Mouse (Mus musculus): ENCODE measurements around the gene Aph1a.
A peak's percentile ranks its signal among the peaks of the same experiment; 100 is the strongest.
"Not testable (repeated sequence)": the region's sequence is repeated elsewhere in the genome, so short reads cannot be mapped to it uniquely, and the experiment has no call there.

Gene Aph1a

GRCm38 (mm10) chr3:95889664-95890063, 4.1 kb upstream of the Aph1a start:
- DNase-seq, result no peak

GRCm38 (mm10) chr3:95891211-95892065, 2.3 kb upstream of the Aph1a start, which contains the start of gene BC028528:
Gene BC028528, minus strand, starts transcription at chr3:95892005.
- peak; percentile 60 to 64 for DNase-seq

DNA sequence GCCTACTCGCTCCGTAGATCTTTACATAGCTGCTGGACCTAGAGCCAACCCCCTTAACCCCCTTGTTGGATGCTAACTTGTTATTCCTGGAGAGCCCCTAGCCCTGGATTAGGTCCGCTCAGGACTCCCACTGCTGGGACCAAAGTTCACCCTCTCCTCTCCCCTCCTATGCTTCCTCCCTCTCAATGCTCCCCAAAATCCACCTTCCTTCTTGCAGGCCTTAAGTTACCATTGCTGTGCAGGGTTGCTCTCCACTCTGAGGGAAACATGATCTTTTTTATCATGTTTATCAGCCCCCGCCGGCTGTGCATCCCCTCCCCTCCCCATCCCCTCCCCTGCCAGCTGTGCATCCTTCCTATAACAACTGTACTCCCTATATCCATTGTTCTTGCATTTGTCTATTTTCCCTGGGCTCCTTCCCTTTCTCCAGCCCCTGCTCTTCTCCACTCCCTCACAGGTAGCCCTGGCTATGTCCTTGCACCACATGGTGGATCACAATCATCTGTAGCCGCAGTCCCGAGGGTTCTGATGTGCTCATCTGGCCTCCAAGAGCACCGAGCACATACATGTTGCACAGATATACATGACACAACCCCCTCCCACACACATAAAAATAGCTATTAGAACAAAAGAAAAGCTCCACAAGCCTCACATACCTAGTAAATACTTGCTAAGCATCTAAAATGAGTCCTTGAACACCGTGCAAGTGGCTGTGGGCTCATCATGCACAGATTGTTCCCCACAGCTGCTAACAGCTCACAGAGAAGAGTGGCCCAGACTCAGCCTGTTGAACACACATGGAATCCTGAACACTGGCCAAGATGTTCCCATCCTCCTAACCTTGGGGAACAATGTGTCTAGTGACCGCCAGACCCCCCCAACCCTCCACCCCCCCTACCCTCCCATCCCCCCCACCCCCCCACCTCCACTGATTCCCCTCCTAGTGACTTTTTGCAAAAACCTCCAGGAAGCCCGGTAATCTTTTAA, 1.4 kb upstream of the Aph1a start:
- no peak for DNase-seq

GRCm38 (mm10) chr3:95893126-95893525, 643 bp upstream of the Aph1a start:
- no peak for DNase-seq

DNA sequence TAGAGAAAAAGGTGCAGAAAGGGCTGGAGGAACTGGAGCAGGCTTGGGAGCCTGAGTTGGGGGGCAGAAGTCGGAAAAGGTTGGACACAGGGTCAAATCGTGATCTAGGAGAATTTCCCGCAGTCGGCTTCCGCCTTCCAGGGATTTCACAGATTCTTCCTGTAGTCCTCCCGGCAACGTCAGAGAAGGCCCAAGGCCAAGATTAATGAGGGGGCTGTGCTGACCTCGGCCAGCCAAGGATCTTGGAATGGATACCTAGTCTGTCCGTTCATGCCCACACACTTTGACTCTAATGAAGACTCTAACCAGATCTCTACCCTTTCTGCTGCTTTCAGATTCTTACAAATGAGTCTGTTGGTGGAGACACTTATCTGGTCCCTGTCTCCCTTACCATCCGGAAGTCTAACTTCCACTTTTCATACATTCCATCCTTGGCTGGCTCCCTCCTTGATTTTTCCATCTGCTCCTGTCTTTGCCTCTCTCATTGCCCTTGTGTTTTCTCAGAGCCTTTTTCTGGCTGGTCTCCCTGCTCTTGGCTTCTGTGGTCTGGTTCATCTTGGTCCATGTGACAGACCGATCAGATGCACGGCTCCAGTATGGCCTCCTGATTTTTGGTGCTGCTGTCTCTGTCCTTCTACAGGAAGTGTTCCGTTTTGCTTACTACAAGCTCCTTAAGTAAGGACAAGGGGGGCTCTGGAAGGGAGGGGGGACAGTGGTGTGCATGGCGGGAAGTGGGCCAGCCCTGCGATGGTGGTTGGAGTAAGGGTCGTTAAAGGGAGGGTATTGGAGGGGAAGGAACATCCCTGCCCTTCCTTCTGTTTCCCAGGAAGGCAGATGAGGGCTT, 770 bp downstream of the Aph1a start:
- DNase-seq, result no peak

DNA sequence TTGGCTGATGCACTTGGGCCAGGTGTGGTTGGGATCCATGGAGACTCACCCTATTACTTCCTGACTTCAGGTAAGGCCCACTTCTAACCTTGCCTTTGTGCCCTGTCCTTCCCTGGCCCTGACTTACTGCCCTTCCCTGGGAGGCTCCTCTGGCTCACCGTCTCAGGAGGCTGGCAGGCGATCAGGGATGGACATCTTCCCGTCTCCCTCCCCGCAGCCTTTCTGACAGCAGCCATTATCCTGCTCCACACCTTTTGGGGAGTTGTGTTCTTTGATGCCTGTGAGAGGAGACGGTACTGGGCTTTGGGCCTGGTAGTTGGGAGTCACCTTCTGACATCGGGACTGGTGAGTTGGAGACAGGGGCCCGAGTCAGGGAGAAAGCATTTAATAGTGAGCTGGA, 1.7 kb downstream of the Aph1a start:
- DNase-seq, result not testable (repeated sequence)

GRCm38 (mm10) chr3:95899800-95900524, 6.2 kb downstream of the Aph1a start:
- DNase-seq, result no peak

GRCm38 (mm10) chr3:95901616-95902372, 8.0 kb downstream of the Aph1a start:
- DNase-seq, result no peak

GRCm38 (mm10) chr3:95902373-95902625, 8.5 kb downstream of the Aph1a start:
- no peak for DNase-seq

DNA sequence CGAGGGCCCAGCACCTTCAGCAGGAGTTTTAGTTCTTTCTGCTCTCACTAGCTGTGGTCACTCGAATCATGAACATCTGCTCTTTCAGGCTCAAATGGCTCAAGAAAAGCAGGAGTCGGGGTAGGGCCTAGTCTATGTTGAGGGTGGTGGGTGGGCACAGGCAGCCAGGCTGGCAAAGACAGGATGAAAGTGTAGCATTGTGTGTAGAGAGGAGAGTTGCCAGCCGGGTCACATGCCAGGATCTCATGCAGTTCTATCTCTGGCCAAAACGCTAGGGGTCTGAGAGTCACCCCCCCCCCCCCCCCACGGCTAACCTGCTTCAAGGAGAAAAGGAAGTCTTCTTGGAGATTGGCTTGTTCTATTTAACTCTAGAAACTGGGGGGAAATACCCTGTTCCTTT, 8.9 kb downstream of the Aph1a start:
- DNase-seq, result no peak

- no peak for DNase-seq
Observed at GRCm38 (mm10) chr3:95903753-95904502, 10.2 kb downstream of the Aph1a start.

DNA sequence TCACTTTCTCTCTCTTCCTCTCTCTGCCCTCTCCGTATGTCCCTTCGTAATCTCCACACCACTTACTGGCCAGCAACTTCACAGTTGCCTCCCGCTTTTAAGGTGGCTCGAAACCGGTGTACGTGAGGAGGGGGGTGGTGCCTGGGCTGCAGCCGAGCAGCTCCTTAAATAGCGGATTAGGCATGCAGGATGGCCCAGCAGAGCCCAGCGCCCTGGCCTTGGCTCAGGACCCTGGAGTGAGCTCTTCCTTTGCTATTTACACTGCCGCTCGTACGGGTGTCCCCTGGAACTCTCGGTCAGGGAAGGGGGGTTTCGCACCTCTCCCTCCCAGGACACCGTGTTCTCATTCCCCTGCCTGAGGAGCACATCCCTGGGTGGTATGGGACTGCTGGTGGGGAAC, 10.8 kb downstream of the Aph1a start, which contains the start of gene Car14:
Gene Car14, minus strand, starts transcription at position 124 of the 400 bp plus-strand sequence.
- DNase-seq, result no peak

GRCm38 (mm10) chr3:95905146-95905939, 11.6 kb downstream of the Aph1a start:
- no peak for DNase-seq

DNA sequence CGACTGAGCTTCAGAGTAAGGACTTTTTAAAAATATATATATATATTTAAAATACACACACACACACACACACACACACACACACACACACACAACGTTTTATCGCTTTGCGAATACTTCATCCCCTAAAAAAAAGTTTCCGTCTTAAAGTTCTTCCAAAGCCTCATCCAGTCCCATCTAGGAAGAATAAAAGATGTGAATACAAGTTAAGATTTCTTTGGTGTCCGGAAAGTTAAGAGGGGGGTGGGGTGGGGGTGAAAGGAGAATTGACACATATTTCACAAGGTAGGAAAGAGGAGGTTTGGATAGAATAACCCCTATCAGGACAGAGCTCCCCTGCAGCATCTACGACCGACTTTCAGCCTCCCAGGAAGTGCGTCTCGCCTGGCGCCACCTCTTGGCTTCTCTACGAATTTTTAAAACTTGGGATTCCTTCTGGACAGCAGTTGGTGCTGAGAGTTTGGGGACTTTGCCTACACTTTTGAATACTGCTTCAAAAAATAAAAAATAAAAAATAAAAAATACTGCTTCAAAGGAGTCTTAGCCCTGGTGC, 12.2 kb downstream of the Aph1a start:
- peak in 1 of 2 experiments; percentile 45 for DNase-seq

DNA sequence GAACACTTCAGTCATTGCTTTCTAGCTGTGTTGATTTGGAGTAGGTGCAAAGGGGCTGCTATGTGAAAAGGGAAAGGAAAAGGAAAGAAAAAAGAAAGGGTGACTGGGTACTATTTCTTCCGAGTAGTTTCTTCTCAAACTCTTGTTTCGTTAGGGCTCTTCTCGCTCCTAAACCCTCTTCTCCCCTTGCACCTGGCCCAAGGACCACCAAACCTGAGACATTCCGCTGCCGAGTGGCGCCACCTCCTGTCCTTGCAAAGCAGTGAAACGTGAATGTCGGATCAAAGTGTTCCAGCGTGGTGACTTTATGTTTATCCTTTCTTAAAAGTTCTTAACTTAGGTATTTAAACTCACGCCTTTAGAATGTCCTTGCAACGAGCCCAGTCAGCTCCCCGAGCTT, 13.1 kb downstream of the Aph1a start:
- peak in 1 of 2 experiments; percentile 64 for DNase-seq

- DNase-seq, result no peak
Observed at GRCm38 (mm10) chr3:95907613-95908012, 13.8 kb downstream of the Aph1a start.

DNA sequence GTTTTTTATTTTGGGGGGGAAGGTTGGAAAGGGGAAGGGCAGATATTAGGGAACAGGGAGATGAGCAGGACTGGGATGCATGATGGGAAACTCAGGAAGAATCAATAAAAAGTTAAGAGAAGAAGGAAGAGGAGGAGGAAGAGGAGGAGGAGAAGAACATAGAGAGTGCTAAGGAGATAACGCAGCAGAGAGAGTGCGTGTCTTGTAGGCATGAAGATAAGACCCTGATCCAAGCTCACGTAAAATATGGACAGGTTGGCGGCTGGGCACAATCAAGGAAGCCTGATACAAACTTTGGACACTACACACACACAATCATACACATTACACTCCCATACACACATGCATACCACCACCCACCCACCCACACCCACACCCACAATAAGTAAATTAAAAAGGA, 20.9 kb downstream of the Aph1a start:
- no peak for DNase-seq

DNA sequence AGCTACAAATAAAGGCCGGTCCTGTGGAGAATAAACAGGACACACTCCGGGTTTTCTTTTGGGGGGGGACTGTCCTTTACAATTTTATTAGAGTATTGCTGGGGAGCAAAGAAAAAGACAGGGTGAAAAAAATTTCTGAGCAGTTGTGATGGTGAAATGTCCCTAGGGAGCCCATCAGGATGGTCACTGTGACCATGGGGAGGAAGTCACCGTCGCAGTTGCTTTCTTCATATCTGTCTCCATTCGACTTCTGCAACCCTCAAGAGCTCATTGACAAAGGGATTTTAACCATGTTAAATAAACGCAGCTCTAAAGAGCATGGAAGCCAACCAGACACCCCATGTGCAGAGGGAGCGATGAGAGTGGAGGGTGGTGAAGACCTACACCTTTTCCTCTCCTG, 23.0 kb downstream of the Aph1a start:
- DNase-seq, result no peak

GRCm38 (mm10) chr3:95920532-95920931, 26.8 kb downstream of the Aph1a start:
- DNase-seq, result not testable (repeated sequence)
